ENCODE assay signal across 21 mouse cellular contexts in the genomic region with DNA sequence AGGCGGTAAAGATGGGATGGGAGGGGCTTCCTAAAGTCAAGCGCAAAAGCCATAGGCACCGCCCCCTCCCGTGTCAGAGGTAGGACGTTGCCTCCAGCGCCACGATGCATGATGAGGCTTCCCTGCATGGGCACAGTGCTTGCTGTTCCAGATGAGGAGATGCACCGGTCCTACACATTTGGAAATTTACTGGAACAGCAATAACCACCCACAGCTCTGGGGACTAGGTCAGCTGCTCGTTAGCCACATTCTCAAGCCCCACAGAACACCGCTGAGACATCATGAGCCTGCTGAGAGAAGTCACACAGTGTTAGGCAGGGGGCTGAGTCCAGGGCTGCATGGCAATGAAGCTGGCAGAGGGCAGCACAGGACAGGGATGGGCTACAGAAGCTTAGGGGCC. TPM values are rescaled to one million over a fixed set of nuclear protein-coding genes. Genes with fewer than 3 reads are reported as not detected.
"Had no signal": no experiment of that assay in that cellular context is flagged by ENCODE, and none has a peak within 500 bp of the region (broad histone marks: within the 10 kb centered on the region; RNA-seq: fewer than 3 reads in every experiment).

No protein-coding gene starts in this region.

- H3K27me3 ChIP-seq: lung, embryonic 15.5 days; midbrain, embryonic 13.5 days; midbrain, embryonic 15.5 days; neural tube, embryonic 13.5 days; neural tube, embryonic 15.5 days; stomach, embryonic 15.5 days had no signal

- DNase-seq: liver, postnatal 0 days; lung, adult 2 months; lung, postnatal 14 days; lung, postnatal 36 days; right cerebral cortex, postnatal 14 days; thymus, adult 2 months; thymus, postnatal 25 days; thymus, postnatal 4 days had no signal

- H3K4me3 ChIP-seq: lung, embryonic 15.5 days; megakaryocyte, embryonic 14.5 days; midbrain, embryonic 10.5 days; midbrain, embryonic 13.5 days; midbrain, embryonic 15.5 days; myocyte; neural tube, embryonic 13.5 days; neural tube, embryonic 15.5 days; stomach, embryonic 15.5 days had no signal

- H3K36me3 ChIP-seq: lung, embryonic 15.5 days; midbrain, embryonic 15.5 days; neural tube, embryonic 15.5 days; stomach, embryonic 15.5 days had no signal

- H3K27ac ChIP-seq: lung, embryonic 15.5 days; macrophage; midbrain, embryonic 10.5 days; midbrain, embryonic 13.5 days; midbrain, embryonic 15.5 days; neural tube, embryonic 13.5 days; neural tube, embryonic 15.5 days; stomach, embryonic 15.5 days; stomach, postnatal 0 days had no signal

- H3K4me1 ChIP-seq: lung, embryonic 15.5 days; megakaryocyte, embryonic 14.5 days; stomach, embryonic 15.5 days had no signal

- ATAC-seq: liver, postnatal 0 days; lung, postnatal 0 days; midbrain, embryonic 13.5 days; midbrain, embryonic 15.5 days had no signal

RNA-seq across cellular contexts. Expression of a gene that starts 39.9 kb away (rescaled TPM):
- total RNA-seq: megakaryocyte progenitor cell, adult 5-6 weeks had no signal
- polyA plus RNA-seq: macrophage, myocyte had no signal
